Mouse (Mus musculus) stomach, embryonic 15.5 days (tissue): ENCODE data around the gene Vsig4. TPM values are rescaled to one million over a fixed set of nuclear protein-coding genes. Genes with fewer than 3 reads are reported as not detected.

Source experiments
- microRNA counts: library from miRNA; unstranded; fragments of <30 nt; microRNA quantifications from one replicate; lab custom pipeline; 2016
- microRNA-seq: library from miRNA; unstranded; fragments of <30 nt; microRNA quantifications from one replicate; pipeline ENCODE4, GENCODE M21; 2016
- polyA plus RNA-seq: library from polyadenylated mRNA; unstranded; fragments of >200 nt; fragmentation: Nextera tagmentation; extraction: Ambion mirVana; gene quantifications from 2 replicates; pipeline ENCODE4 v1.2.1, GENCODE M21; 2015

Vsig4 gene
- polyA plus RNA-seq, 1 experiment from 2014 or later, result not detected

MicroRNAs encoded within 50 kb of the gene (microRNA counts, 519-probe panel; counts per million panel counts)
- microRNA mmu-miR-223 (lab: Ali Mortazavi, UCI), result 3,167 counts per million, percentile 80 among the panel's probes with 10 or more counts

Small RNA genes within 50 kb of the gene (microRNA-seq; reads per million reads assigned to microRNA genes)
- gene Mir223, result 1,434 reads per million, percentile 78 among the genes with 10 or more reads in this experiment

Other genes starting within 250 kb of the Vsig4 start
- 76.6 and 80.9 TPM in 2 replicates for gene Msn, start 197.4 kb downstream of the Vsig4 start, polyA plus RNA-seq
- gene Heph, start 161.9 kb upstream of the Vsig4 start, polyA plus RNA-seq, result 11.7 and 13.8 TPM in 2 replicates
- 0.12 and 0.19 TPM in 2 replicates for gene Hsf3, start 162.9 kb upstream of the Vsig4 start, polyA plus RNA-seq